Comparison of ENCODE assay signal across 8 mouse cellular contexts in genomic region chr12:23010199-23010598, GRCm38 (mm10).
DNase-seq lines count a peak whose midpoint lies in the region; ATAC-seq and TF ChIP-seq lines count a peak whose summit lies in the region.
"Not testable (repeated sequence)": the region's sequence is repeated elsewhere in the genome, so short reads cannot be mapped to it uniquely, and the experiment has no call there.

No protein-coding gene starts in this region.

- peak overlapping the region; percentile 45 for H3K4me3 ChIP-seq in embryonic fibroblast, embryonic 13.5 days (ENCODE audit: insufficient read depth, low read length)
- H3K4me3 ChIP-seq in heart, embryonic 11.5 days (ENCODE audit: low read depth, low read length): peak overlapping the region; percentile 41
- peak overlapping the region; percentile 40 for H3K4me3 ChIP-seq in intestine, embryonic 14.5 days (ENCODE audit: low read depth, low read length)

- not testable (repeated sequence) for H3K9me3 ChIP-seq in heart, embryonic 11.5 days (replicated peaks; ENCODE audit: control insufficient read depth, low read length); intestine, embryonic 14.5 days (ENCODE audit: control insufficient read depth, low read length)

- H3K36me3 ChIP-seq in heart, embryonic 11.5 days (ENCODE audit: control insufficient read depth, insufficient read depth, low read length); intestine, embryonic 14.5 days (ENCODE audit: control insufficient read depth, insufficient read depth, low read length): not testable (repeated sequence)

- H3K4me1 ChIP-seq in embryonic fibroblast, embryonic 13.5 days (ENCODE audit: control insufficient read depth, insufficient read depth, low read length); heart, embryonic 11.5 days (ENCODE audit: control insufficient read depth, insufficient read depth, low read length); intestine, embryonic 14.5 days (replicated peaks; ENCODE audit: control insufficient read depth, insufficient read depth, low read length): not testable (repeated sequence)

- peak; percentile 72 for DNase-seq in adrenal gland, adult 2 months
- DNase-seq in intestine, embryonic 14.5 days (ENCODE audit: low spot score): peak; percentile 66
- DNase-seq in left cerebral cortex, postnatal 4 days: peak; percentile 2
- DNase-seq in lung, postnatal 10 days: peak; percentile 40
- peak; percentile 1 for DNase-seq in ovary, adult 18-20 months (ENCODE audit: low spot score)
- DNase-seq in thymus, postnatal 0 days (ENCODE audit: low spot score): peak; percentile 45

- H3K4me2 ChIP-seq in heart, embryonic 11.5 days: peak overlapping the region; percentile 52
- peak overlapping the region; percentile 28 for H3K4me2 ChIP-seq in intestine, embryonic 14.5 days (ENCODE audit: low read length)

- ATAC-seq in heart, embryonic 11.5 days (replicated peaks; ENCODE audit: insufficient number of reproducible peaks, low FRiP score, low TSS enrichment): not testable (repeated sequence)
- peak; percentile 70; the same call in 1 of the 2 replicates for ATAC-seq in intestine, embryonic 14.5 days (replicated peaks; ENCODE audit: low FRiP score, low TSS enrichment, low read depth)

- intact Hi-C loops in left cerebral cortex, postnatal 4 days (cut with DNase I): not testable (repeated sequence)

- not testable (repeated sequence) for H3K27me3 ChIP-seq in heart, embryonic 11.5 days (ENCODE audit: control insufficient read depth, insufficient read depth, low read length); intestine, embryonic 14.5 days (replicated peaks; ENCODE audit: control insufficient read depth, insufficient read depth, low read length)

- H3K9ac ChIP-seq in heart, embryonic 11.5 days (ENCODE audit: low read depth, low read length): not testable (repeated sequence)
- H3K9ac ChIP-seq in intestine, embryonic 14.5 days (ENCODE audit: low read length): 0 out of 2 replicates have a peak overlapping the region, but pooled peaks have one; percentile 27

- not testable (repeated sequence) for TF ChIP-seq CTCF in embryonic fibroblast, embryonic 13.5 days (IDR thresholded peaks at IDR 0.05; ENCODE audit: borderline replicate concordance, insufficient read depth, low read length)

- TF ChIP-seq POLR2A in embryonic fibroblast, embryonic 13.5 days (IDR thresholded peaks at IDR 0.05; ENCODE audit: low read depth, low read length): peak; percentile 7; the same call in 1 of the 2 replicates

- 1% methylated on average over 37 of the region's 37 CpGs for WGBS in heart, embryonic 11.5 days (ENCODE audit: insufficient replicate concordance)
- WGBS in intestine, embryonic 14.5 days: 2% methylated on average over 18 of the region's 37 CpGs

- H3K27ac ChIP-seq in embryonic fibroblast, embryonic 13.5 days (ENCODE audit: insufficient read depth, low read length); heart, embryonic 11.5 days (ENCODE audit: low read depth, low read length); intestine, embryonic 14.5 days (ENCODE audit: low read depth): not testable (repeated sequence)

Comparison
In these comparisons a context has a peak if more than half of its experiments do, and no peak if none do; other contexts are left out.
1. DNase-seq: peak in every context shown above with its lines; median percentile 72 in adrenal gland, adult 2 months; 66 in intestine, embryonic 14.5 days; 45 in thymus, postnatal 0 days; 40 in lung, postnatal 10 days; 2 in left cerebral cortex, postnatal 4 days; 1 in ovary, adult 18-20 months.